Mouse (Mus musculus) bone marrow, adult 2 months (tissue): ENCODE measurements around the gene H2-Eb1. TPM values are rescaled to one million over a fixed set of nuclear protein-coding genes. Genes with fewer than 3 reads are reported as not detected.

Source experiments
- H3K27ac ChIP-seq: fragments of 200-500 bp; 2 replicates; pipeline ENCODE4 v1.5.1; 2012; ENCODE audit warnings: low read depth, mild to moderate bottlenecking, control low read depth, inconsistent platforms, low read length; ENCODE audit not compliant: control insufficient read depth, poor library complexity, insufficient read depth
- H3K4me1 ChIP-seq: fragments of 200-500 bp; 2 replicates; pipeline ENCODE4 v1.6.1; 2011; ENCODE audit warnings: low read length; ENCODE audit not compliant: control insufficient read depth, insufficient read depth
- H3K4me3 ChIP-seq: fragments of 200-500 bp; replicated peaks from 2 replicates; pipeline ENCODE3; 2011; ENCODE audit warnings: mild to moderate bottlenecking, low read depth, low read length, control low read depth; ENCODE audit not compliant: control insufficient read depth
- CTCF ChIP-seq: fragments of 200-500 bp; IDR thresholded peaks from 2 replicates; pipeline ENCODE4 v1.5.1; 2011; ENCODE audit warnings: low read length, control low read depth; ENCODE audit not compliant: control insufficient read depth, insufficient read depth
- POLR2A ChIP-seq: fragments of 200-500 bp; IDR thresholded peaks from 2 replicates; pipeline ENCODE4 v1.6.1; 2011; ENCODE audit warnings: low read depth, mild to moderate bottlenecking, control low read depth, low read length, borderline replicate concordance; ENCODE audit not compliant: control insufficient read depth
- WGBS: fragments of 180-500 bp; shearing (Covaris S2); methylation state at CpG from one replicate; pipeline ENCODE4 v1.1.7; 2018; 5-methylcytosine and 5-hydroxymethylcytosine counted together
- polyA plus RNA-seq: library from polyadenylated mRNA; stranded (reverse); fragments of >200 nt; gene quantifications from 2 replicates; pipeline ENCODE4 v1.2.4, GENCODE M21; 2011; ENCODE audit warnings: low replicate concordance; ENCODE audit not compliant: missing spikeins, insufficient read depth, insufficient read length

The H2-Eb1 gene
- polyA plus RNA-seq, 1 experiment, result 82.7 TPM

DNA sequence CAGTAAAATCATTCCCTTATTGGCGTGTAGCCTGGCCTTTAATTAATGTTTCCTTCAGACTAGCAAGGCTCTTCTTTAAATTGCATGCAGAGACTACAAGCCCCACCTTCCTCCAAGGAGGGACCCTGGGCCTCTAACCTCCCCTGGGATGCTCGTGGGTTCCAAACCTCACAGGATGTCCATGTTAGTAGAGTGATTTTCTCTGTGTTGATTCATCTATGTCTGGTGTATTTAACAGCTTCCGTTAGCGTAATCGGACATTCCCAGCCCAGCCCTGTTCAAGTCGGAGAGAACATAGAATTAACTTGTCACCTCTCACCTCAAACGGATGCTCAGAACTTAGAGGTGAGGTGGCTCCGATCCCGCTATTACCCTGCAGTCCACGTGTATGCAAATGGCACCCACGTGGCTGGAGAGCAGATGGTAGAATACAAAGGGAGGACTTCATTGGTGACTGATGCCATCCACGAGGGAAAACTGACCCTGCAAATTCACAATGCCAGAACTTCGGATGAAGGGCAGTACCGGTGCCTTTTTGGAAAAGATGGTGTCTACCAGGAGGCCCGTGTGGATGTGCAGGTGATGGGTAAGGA is 57.4 kb downstream of the H2-Eb1 start:
- 78% methylated on average over 15 of the region's 15 CpGs for WGBS
- peaks cover 2% of the 10 kb centered on the region; the same call in 1 of the 2 replicates for H3K4me1 ChIP-seq
- H3K27ac ChIP-seq, result no peak overlapping the region
- TF ChIP-seq CTCF (no peak), POLR2A (no peak)
- H3K4me3 ChIP-seq, result no peak overlapping the region

- Histone ChIP-seq H3K27ac (no peak overlapping the region), H3K4me3 (no peak overlapping the region), H3K4me1 (peaks cover 2% of the 10 kb centered on the region; the same call in 1 of the 2 replicates)
- TF ChIP-seq CTCF (no peak), POLR2A (no peak)
- 39% methylated on average over 3 of the region's 3 CpGs for WGBS
These were observed 58.1 kb downstream of the H2-Eb1 start for GRCm38 (mm10) chr17:34363676-34364310.

- H3K27ac ChIP-seq, result no peak overlapping the region
- TF ChIP-seq POLR2A, result no peak
- TF ChIP-seq CTCF, result no peak
- no peak overlapping the region for H3K4me3 ChIP-seq
- WGBS, result 71% methylated on average over 10 of the region's 10 CpGs
- peaks cover 2% of the 10 kb centered on the region; the same call in 1 of the 2 replicates for H3K4me1 ChIP-seq
These were observed 59.4 kb downstream of the H2-Eb1 start for GRCm38 (mm10) chr17:34365031-34365430.

Other genes with a start within 250 kb of the H2-Eb1 start
- 3.9 and 6.3 TPM in 2 replicates for gene H2-Oa, start 213.5 kb upstream of the H2-Eb1 start, polyA plus RNA-seq
- 14.2 and 38.5 TPM in 2 replicates for gene H2-DMa, start 186.3 kb upstream of the H2-Eb1 start, polyA plus RNA-seq
- gene Brd2, start 183.2 kb upstream of the H2-Eb1 start, polyA plus RNA-seq, result 118 and 172 TPM in 2 replicates
- gene H2-DMb2, start 162.6 kb upstream of the H2-Eb1 start, polyA plus RNA-seq, result 24.3 and 38.9 TPM in 2 replicates
- 42.1 and 59.8 TPM in 2 replicates for gene H2-DMb1, start 152.8 kb upstream of the H2-Eb1 start, polyA plus RNA-seq
- gene Tap1, start 118.3 kb upstream of the H2-Eb1 start, polyA plus RNA-seq, result 34.1 and 55.9 TPM in 2 replicates
- 111 and 156 TPM in 2 replicates for gene Psmb9, start 118.1 kb upstream of the H2-Eb1 start, polyA plus RNA-seq
- 35.3 and 68.8 TPM in 2 replicates for gene Psmb8, start 108.1 kb upstream of the H2-Eb1 start, polyA plus RNA-seq
- gene Tap2, start 102.3 kb upstream of the H2-Eb1 start, polyA plus RNA-seq, result 50.7 and 54.8 TPM in 2 replicates
- 30.9 and 72.2 TPM in 2 replicates for gene H2-Ob, start 67.0 kb upstream of the H2-Eb1 start, polyA plus RNA-seq
- 73.7 and 175 TPM in 2 replicates for gene H2-Ab1, start 48.2 kb upstream of the H2-Eb1 start, polyA plus RNA-seq
- gene H2-Aa, start 18.0 kb upstream of the H2-Eb1 start, polyA plus RNA-seq, result 65.0 and 143 TPM in 2 replicates
- gene H2-Eb2, start 19.8 kb downstream of the H2-Eb1 start, polyA plus RNA-seq, result 0.29 and 0.60 TPM in 2 replicates
- gene Btnl2, start 49.0 kb downstream of the H2-Eb1 start, polyA plus RNA-seq, result 1.1 and 1.8 TPM in 2 replicates
- not detected in 2 replicates for gene Btnl1, start 71.3 kb downstream of the H2-Eb1 start, polyA plus RNA-seq
- 0.92 and 3.7 TPM in 2 replicates for gene BC051142, start 93.0 kb downstream of the H2-Eb1 start, polyA plus RNA-seq
- 0.65 and 1.2 TPM in 2 replicates for gene Btnl4, start 171.5 kb downstream of the H2-Eb1 start, polyA plus RNA-seq
- gene Btnl6, start 211.5 kb downstream of the H2-Eb1 start, polyA plus RNA-seq, result 1.9 TPM in 1 of 2 replicates, not detected in the other